8 mouse cellular contexts compared by ENCODE assay signal in genomic region chr14:11554306-11555041, GRCm38 (mm10). TPM values are rescaled to one million over a fixed set of nuclear protein-coding genes. Genes with fewer than 3 reads are reported as not detected.
A peak's percentile ranks its signal among the peaks of the same experiment; 100 is the strongest.
DNase-seq lines count a peak whose midpoint lies in the region; ATAC-seq and TF ChIP-seq lines count a peak whose summit lies in the region.

No protein-coding gene starts in this region.

- peaks cover 10% of the 10 kb centered on the region; the same call in 1 of the 2 replicates for H3K9me3 ChIP-seq in megakaryocyte, embryonic 14.5 days
- no peaks in the 10 kb centered on the region for H3K9me3 ChIP-seq in forebrain, embryonic 10.5 days
- no peaks in the 10 kb centered on the region for H3K9me3 ChIP-seq in heart, embryonic 12.5 days (replicated peaks)
- H3K9me3 ChIP-seq in kidney, postnatal 0 days (replicated peaks; ENCODE audit: low read length), result no peaks in the 10 kb centered on the region
- H3K9me3 ChIP-seq in neural tube, embryonic 11.5 days (ENCODE audit: control insufficient read depth, low read length), result no peaks in the 10 kb centered on the region

- ATAC-seq in megakaryocyte, adult 5-6 weeks (ENCODE audit: poor library complexity, severe bottlenecking), result no peak
- peak; percentile 31; the same call in 1 of the 2 replicates for ATAC-seq in heart, embryonic 12.5 days (ENCODE audit: insufficient number of reproducible peaks, low FRiP score)
- ATAC-seq in kidney, postnatal 0 days (replicated peaks; ENCODE audit: low FRiP score, low read depth), result peak; percentile 29
- ATAC-seq in neural tube, embryonic 11.5 days (ENCODE audit: insufficient read depth, low FRiP score, low TSS enrichment), result peak; percentile 39

- H3K27ac ChIP-seq in forebrain, embryonic 10.5 days, result peak overlapping the region; percentile 96
- H3K27ac ChIP-seq in heart, embryonic 12.5 days (ENCODE audit: poor library complexity, severe bottlenecking), result peak overlapping the region; percentile 95
- H3K27ac ChIP-seq in kidney, postnatal 0 days, result peak overlapping the region; percentile 93
- H3K27ac ChIP-seq in liver, adult 2 months (replicated peaks; ENCODE audit: insufficient read depth, low read depth, low read length), result peak overlapping the region; percentile 88
- H3K27ac ChIP-seq in neural tube, embryonic 11.5 days (ENCODE audit: low read depth, low read length), result peak overlapping the region; percentile 96

- no peak for TF ChIP-seq CTCF in kidney, postnatal 0 days (IDR thresholded peaks at IDR 0.05; ENCODE audit: low read depth)
- TF ChIP-seq CTCF in liver, adult 2 months (IDR thresholded peaks at IDR 0.05; ENCODE audit: low read depth, low read length), result no peak

- H3K36me3 ChIP-seq in megakaryocyte, embryonic 14.5 days (replicated peaks; ENCODE audit: low read length), result no peaks in the 10 kb centered on the region
- H3K36me3 ChIP-seq in forebrain, embryonic 10.5 days (replicated peaks), result 0 out of 2 replicates have a peak, but pooled peaks cover 8% of the 10 kb centered on the region
- no peaks in the 10 kb centered on the region for H3K36me3 ChIP-seq in heart, embryonic 12.5 days
- H3K36me3 ChIP-seq in kidney, postnatal 0 days (ENCODE audit: insufficient read depth, low read length), result no peaks in the 10 kb centered on the region
- no peaks in the 10 kb centered on the region for H3K36me3 ChIP-seq in liver, adult 2 months (ENCODE audit: control insufficient read depth, insufficient read depth, low read length)
- H3K36me3 ChIP-seq in neural tube, embryonic 11.5 days (ENCODE audit: control insufficient read depth, insufficient read depth, low read length), result no peaks in the 10 kb centered on the region

- peaks cover 28% of the 10 kb centered on the region for H3K4me1 ChIP-seq in megakaryocyte, embryonic 14.5 days
- H3K4me1 ChIP-seq in forebrain, embryonic 10.5 days, result peaks cover 41% of the 10 kb centered on the region
- H3K4me1 ChIP-seq in heart, embryonic 12.5 days (replicated peaks), result peaks cover 20% of the 10 kb centered on the region
- 0 out of 2 replicates have a peak, but pooled peaks cover 6% of the 10 kb centered on the region for H3K4me1 ChIP-seq in kidney, postnatal 0 days (replicated peaks; ENCODE audit: insufficient read depth, low read length)
- H3K4me1 ChIP-seq in liver, adult 2 months (ENCODE audit: control insufficient read depth, insufficient read depth, low read length), result peaks cover 16% of the 10 kb centered on the region
- peaks cover 12% of the 10 kb centered on the region; the same call in 1 of the 2 replicates for H3K4me1 ChIP-seq in neural tube, embryonic 11.5 days (ENCODE audit: control insufficient read depth, insufficient read depth, low read length)

- H3K4me2 ChIP-seq in heart, embryonic 12.5 days, result peak overlapping the region; percentile 99
- H3K4me2 ChIP-seq in kidney, postnatal 0 days (ENCODE audit: low read length), result peak overlapping the region; percentile 79
- H3K4me2 ChIP-seq in neural tube, embryonic 11.5 days (ENCODE audit: low read depth), result peak overlapping the region; percentile 89

- H3K79me2 ChIP-seq in liver, adult 2 months (ENCODE audit: control insufficient read depth, insufficient read depth, low read length), result peaks cover 29% of the 10 kb centered on the region

- WGBS in forebrain, embryonic 10.5 days, result under 1% methylated on average over 46 of the region's 46 CpGs
- WGBS in heart, embryonic 12.5 days, result under 1% methylated on average over 46 of the region's 46 CpGs
- WGBS in kidney, postnatal 0 days, result under 1% methylated on average over 46 of the region's 46 CpGs
- under 1% methylated on average over 46 of the region's 46 CpGs for WGBS in liver, adult 2 months
- under 1% methylated on average over 46 of the region's 46 CpGs for WGBS in neural tube, embryonic 11.5 days

- H3K9ac ChIP-seq in heart, embryonic 12.5 days, result peak overlapping the region; percentile 91
- H3K9ac ChIP-seq in kidney, postnatal 0 days (ENCODE audit: low read depth, low read length), result peak overlapping the region; percentile 80
- peak overlapping the region; percentile 94 for H3K9ac ChIP-seq in liver, adult 2 months (ENCODE audit: low read depth, low read length)
- peak overlapping the region; percentile 91 for H3K9ac ChIP-seq in neural tube, embryonic 11.5 days (ENCODE audit: low read length)

- no peak for TF ChIP-seq POLR2A in liver, adult 2 months (IDR thresholded peaks at IDR 0.05; ENCODE audit: extremely low read depth, insufficient read depth, low read length)

- peak overlapping the region; percentile 10 for H3K4me3 ChIP-seq in megakaryocyte, embryonic 14.5 days (replicated peaks)
- peak overlapping the region; percentile 88 for H3K4me3 ChIP-seq in forebrain, embryonic 10.5 days
- peak overlapping the region; percentile 75 for H3K4me3 ChIP-seq in heart, embryonic 12.5 days
- peak overlapping the region; percentile 69 for H3K4me3 ChIP-seq in kidney, postnatal 0 days (replicated peaks; ENCODE audit: low read depth, low read length)
- peak overlapping the region; percentile 71 for H3K4me3 ChIP-seq in liver, adult 2 months (ENCODE audit: insufficient read depth, low read depth, low read length)
- H3K4me3 ChIP-seq in neural tube, embryonic 11.5 days (ENCODE audit: low read depth, low read length), result peak overlapping the region; percentile 67

- peak; percentile 74 for DNase-seq in forebrain, embryonic 10.5 days (ENCODE audit: extremely low spot score, low spot score)
- DNase-seq in kidney, postnatal 0 days (ENCODE audit: low spot score), result peak; percentile 79
- DNase-seq in liver, adult 2 months (ENCODE audit: extremely low read depth, low read depth, low spot score), result peak; percentile 19
- peak; percentile 75 for DNase-seq in neural tube, embryonic 11.5 days (ENCODE audit: low spot score)
- peak; percentile 44 for DNase-seq in urinary bladder, postnatal 25 days (ENCODE audit: low spot score)

- peaks cover 68% of the 10 kb centered on the region for H3K27me3 ChIP-seq in megakaryocyte, embryonic 14.5 days (replicated peaks)
- peaks cover 12% of the 10 kb centered on the region for H3K27me3 ChIP-seq in forebrain, embryonic 10.5 days (ENCODE audit: poor library complexity, severe bottlenecking)
- no peaks in the 10 kb centered on the region for H3K27me3 ChIP-seq in heart, embryonic 12.5 days (replicated peaks)
- H3K27me3 ChIP-seq in kidney, postnatal 0 days (ENCODE audit: insufficient read depth, low read length), result no peaks in the 10 kb centered on the region
- no peaks in the 10 kb centered on the region for H3K27me3 ChIP-seq in liver, adult 2 months (ENCODE audit: control insufficient read depth, insufficient read depth, low read length)
- no peaks in the 10 kb centered on the region for H3K27me3 ChIP-seq in neural tube, embryonic 11.5 days (ENCODE audit: control insufficient read depth, insufficient read depth, low read length)

RNA-seq across cellular contexts. Expression of gene Ptprg, which starts 1.1 kb away (rescaled TPM):
- 0.09 TPM in 1 of 2 replicates, not detected in the other for polyA plus RNA-seq in megakaryocyte, embryonic 14.5 days (2012; ENCODE audit: insufficient read depth, low replicate concordance)
- total RNA-seq in megakaryocyte, adult 5-6 weeks (2015), result not detected in 2 replicates
- total RNA-seq in megakaryocyte, adult 5-6 weeks (2017), result 0.07 TPM in 1 of 2 replicates, not detected in the other
- polyA plus RNA-seq in forebrain, embryonic 10.5 days (2016; fragmentation: Nextera tagmentation; extraction: Ambion mirVana), result 37.0 and 38.6 TPM in 2 replicates
- polyA plus RNA-seq in heart, embryonic 12.5 days (2016; fragmentation: Nextera tagmentation; extraction: Ambion mirVana), result 17.8 and 25.9 TPM in 2 replicates
- 23.5 and 24.1 TPM in 2 replicates for polyA plus RNA-seq in kidney, postnatal 0 days (2015; fragmentation: Nextera tagmentation; extraction: Ambion mirVana)
- 19.9 and 21.4 TPM in 2 replicates for total RNA-seq in liver, adult 2 months (2014; rRNA removed)
- polyA plus RNA-seq in liver, adult 2 months (2012; rRNA removed), result 12.4 and 17.4 TPM in 2 replicates
- 40.5 and 40.8 TPM in 2 replicates for polyA plus RNA-seq in neural tube, embryonic 11.5 days (2014; fragmentation: Nextera tagmentation; extraction: Ambion mirVana)

Comparison
In these comparisons a context has a peak if more than half of its experiments do, and no peak if none do; other contexts are left out.
1. H3K4me3 ChIP-seq: peak in every context shown above with its lines; median percentile 88 in forebrain, embryonic 10.5 days; 75 in heart, embryonic 12.5 days; 71 in liver, adult 2 months; 69 in kidney, postnatal 0 days; 67 in neural tube, embryonic 11.5 days; 10 in megakaryocyte, embryonic 14.5 days.
2. DNase-seq: peak in every context shown above with its lines; median percentile 79 in kidney, postnatal 0 days; 75 in neural tube, embryonic 11.5 days; 74 in forebrain, embryonic 10.5 days; 44 in urinary bladder, postnatal 25 days; 19 in liver, adult 2 months.
3. RNA of gene Ptprg, which starts 1.1 kb away (polyA plus RNA-seq): 40.5 to 40.8 TPM in neural tube, embryonic 11.5 days, 37.0 to 38.6 TPM in forebrain, embryonic 10.5 days, 23.5 to 24.1 TPM in kidney, postnatal 0 days, 17.8 to 25.9 TPM in heart, embryonic 12.5 days and 12.4 to 17.4 TPM in liver, adult 2 months; 0.09 TPM in megakaryocyte, embryonic 14.5 days; every median in the first group is over 10 times any median in the second.
4. Peak in every context shown above with its lines, with median percentiles within 50 percentile points of each other: H3K27ac ChIP-seq, H3K4me2 ChIP-seq and H3K9ac ChIP-seq.